Mouse (Mus musculus) olfactory bulb, adult 2 months (tissue): ENCODE measurements around the gene Lrrc73.

Experiments used
- CTCF ChIP-seq: fragments of 200-500 bp; IDR thresholded peaks from 2 replicates; pipeline ENCODE4 v1.5.1; 2012; ENCODE audit warnings: low read depth, mild to moderate bottlenecking, low read length, moderate library complexity; ENCODE audit not compliant: insufficient read depth
- POLR2A ChIP-seq: fragments of 200-500 bp; IDR thresholded peaks from 2 replicates; pipeline ENCODE4 v1.6.1; 2012; ENCODE audit warnings: mild to moderate bottlenecking, low read depth, low read length, moderate library complexity; ENCODE audit not compliant: insufficient read depth

DNA sequence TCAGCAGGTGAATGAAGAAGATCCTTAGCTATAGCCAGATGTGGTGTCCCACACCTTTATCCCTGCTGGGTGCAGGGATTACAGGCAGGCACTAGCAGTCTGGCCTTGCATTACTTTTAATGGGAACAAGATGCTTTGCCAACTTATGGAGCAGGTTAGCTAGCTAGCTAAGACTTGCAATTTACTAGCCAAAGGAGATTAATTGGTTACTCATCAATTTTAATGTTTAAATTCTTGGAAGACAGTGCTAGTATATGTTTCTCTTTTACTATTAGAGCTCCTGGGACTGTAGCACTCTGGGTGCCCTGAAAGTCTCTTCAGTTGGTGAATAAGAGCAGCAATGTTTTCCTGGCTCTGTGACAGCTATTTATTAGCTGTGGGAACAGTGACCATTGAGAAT is 46.7 kb upstream of the Lrrc73 start:
- TF ChIP-seq CTCF: no peak
- TF ChIP-seq POLR2A: no peak
